Mouse (Mus musculus): ENCODE results near the gene Olfr558.

Olfr558 gene

DNA sequence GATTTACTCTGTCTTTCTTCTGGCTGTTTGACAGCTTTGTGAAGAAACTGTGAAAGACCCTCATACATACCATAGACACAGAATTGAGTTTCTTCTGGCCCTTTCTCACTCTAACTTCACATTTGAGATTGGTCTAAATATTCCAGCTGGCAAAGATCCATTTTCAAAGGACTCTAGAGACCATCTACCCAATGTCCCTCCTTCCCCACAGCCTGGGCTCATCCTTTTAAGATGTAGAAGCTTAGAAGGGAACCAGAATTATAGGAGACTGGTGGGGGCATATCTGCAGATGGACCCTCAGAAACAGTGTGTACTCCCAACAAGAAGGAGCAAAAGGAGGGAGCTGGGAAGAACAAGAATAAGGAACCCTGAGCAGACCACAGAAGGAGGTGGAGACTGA, at the start of gene Olfr558:
Gene Olfr558 (plus strand): TSS at position 301 of the 400 bp plus-strand sequence.
- in situ Hi-C loops (cut with MboI, MseI) = loop anchor here in 1 of 2 experiments (10.0 kb wide), 1 partner anchor 223 kb away; the partner anchor contains the start of gene Olfr572

DNA sequence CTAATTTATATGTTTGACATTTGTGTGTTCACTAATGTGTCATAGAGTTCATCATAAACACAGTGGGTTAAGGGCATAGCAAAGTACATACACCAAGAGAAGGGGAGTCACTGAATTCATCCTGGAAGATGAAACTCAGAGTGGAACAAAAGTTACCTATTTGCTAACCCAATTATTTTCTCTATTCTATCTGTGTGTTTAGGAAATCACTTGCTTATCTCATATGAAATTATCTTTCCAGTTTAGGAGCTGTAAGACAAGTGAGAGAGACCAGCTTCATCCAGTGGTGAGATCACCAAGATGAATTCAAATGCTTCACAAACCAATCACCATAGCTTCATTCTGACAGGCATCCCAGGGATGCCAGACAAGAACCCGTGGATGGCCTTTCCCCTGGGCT, 43.5 kb upstream of the Olfr558 start, which contains the start of gene Olfr555:
Gene Olfr555 (plus strand): TSS at position 301 of the 400 bp plus-strand sequence.
- in situ Hi-C loops (cut with MboI, MseI) = loop anchor here in 1 of 2 experiments (10.0 kb wide), 1 partner anchor 596 kb away; the partner anchor contains the start of gene Usp17ld

DNA sequence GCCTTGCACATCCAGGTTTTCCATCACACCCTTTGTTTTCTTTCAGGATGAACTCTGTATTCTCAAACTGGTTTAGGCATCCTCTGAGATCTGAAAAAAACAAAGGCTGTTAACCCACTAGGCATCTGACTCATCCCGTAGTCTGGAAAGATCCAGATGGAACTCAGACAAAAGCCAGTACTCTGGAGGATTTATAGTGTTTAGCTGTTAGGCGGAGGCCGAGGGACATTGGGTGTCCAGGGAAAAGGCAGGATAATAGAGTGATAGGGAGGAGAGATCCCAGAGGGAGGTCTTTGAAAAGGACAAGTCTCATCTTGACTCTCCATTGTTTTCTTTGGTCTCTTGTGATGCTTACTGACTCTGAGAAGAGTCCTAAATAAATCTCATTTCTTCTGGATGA, 37.4 kb upstream of the Olfr558 start, which contains the start of gene Olfr556:
Gene Olfr556 (plus strand): TSS at position 301 of the 400 bp plus-strand sequence.
- in situ Hi-C loops (cut with MboI, MseI) = loop anchor here in 1 of 2 experiments (10.0 kb wide), 1 partner anchor 260 kb away; the partner anchor contains the start of gene Olfr572

DNA sequence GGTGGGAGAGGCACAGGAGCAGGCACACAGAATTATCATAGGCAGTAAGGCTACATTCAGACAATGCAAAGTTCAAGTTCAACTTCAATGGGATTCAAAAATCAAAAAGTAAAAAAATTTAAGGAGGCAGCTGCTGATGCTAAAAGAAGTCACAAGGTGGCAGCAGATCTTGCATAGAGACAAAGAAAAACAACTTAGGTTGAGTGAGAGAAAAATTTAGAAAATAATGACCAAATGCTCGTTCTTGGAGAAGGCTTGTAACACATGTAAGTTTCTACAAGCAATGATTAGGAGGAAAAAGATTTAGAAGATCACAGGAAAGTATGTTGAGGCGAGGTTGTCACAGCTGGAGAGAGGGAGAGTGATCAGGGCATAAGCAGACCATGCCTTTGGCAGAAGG, 36.6 kb upstream of the Olfr558 start:
- in situ Hi-C loops (cut with MboI, MseI) = loop anchor here in 1 of 2 experiments (10.0 kb wide), 1 partner anchor 259 kb away; the partner anchor contains the start of gene Olfr572

DNA sequence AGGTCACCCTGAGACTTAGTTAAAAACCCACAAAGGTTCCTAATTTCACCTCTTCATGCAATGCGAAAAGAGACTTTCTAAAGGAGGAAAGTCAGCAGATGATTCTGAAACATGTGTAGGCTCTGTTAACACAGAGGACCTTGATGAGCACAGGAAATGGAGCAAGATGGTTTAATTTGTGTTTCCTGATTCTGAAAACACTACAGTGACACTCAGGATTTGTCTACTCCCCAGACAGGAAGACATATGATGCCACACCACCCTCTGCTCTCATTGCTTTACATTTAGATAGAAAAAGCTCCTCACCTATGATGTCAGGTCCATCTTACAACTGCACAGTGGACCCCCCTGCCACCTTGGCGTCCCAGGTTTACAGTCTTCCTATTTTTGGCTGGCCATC, 25.8 kb upstream of the Olfr558 start:
- in situ Hi-C loops (cut with MboI, MseI) = no loop called here

DNA sequence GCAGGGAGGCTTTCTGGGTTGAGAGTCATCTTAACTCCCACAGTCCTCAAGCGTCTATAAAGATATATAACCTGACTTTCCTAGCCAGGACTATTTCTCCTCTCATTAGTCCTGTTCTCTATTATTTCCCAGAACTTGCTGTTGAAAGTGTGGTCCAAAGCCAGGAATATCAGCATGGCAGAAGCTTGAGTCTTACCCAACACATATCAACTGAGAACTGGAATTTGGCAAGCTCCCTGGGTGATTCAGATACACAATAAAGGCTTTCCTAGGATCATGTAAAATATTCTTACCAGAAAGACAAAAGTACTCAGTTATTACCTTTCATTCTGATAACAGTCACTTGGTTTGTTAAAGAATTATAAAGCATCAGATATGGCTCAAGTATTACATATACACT, 20.1 kb upstream of the Olfr558 start:
- in situ Hi-C loops (cut with MboI, MseI) = no loop called here

DNA sequence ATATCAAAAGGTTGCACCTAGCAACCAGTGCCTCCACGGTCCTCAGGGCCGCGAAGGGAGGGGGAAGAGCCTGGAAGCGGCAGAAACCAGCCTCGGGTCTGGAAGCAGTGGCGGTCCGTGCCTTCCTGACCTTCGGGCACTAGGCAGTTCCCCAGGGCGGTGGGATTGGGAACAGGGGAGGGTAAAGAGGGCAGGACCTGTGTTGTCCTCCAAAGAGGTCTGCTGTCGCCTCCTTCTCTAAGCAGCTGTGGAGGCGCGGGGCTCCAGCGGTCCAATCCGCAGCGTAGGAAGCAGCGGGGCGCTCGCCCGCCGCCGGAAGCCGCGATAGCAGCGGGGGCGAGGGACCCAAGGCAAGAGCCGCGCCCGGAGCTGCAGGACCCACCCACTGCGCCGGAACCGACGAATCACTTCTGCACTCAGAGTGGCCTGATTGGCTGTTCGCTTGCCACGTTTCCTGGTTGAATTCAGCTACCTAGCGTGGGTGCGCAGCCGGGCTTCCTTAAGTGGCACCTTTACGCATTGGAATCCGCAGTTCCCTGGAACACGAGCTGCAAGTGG, 15.0 kb upstream of the Olfr558 start, which contains the start of gene Trim68:
Gene Trim68 (minus strand): TSS at position 384 of the 558 bp plus-strand sequence.
- in situ Hi-C loops (cut with MboI, MseI) = no loop called here

DNA sequence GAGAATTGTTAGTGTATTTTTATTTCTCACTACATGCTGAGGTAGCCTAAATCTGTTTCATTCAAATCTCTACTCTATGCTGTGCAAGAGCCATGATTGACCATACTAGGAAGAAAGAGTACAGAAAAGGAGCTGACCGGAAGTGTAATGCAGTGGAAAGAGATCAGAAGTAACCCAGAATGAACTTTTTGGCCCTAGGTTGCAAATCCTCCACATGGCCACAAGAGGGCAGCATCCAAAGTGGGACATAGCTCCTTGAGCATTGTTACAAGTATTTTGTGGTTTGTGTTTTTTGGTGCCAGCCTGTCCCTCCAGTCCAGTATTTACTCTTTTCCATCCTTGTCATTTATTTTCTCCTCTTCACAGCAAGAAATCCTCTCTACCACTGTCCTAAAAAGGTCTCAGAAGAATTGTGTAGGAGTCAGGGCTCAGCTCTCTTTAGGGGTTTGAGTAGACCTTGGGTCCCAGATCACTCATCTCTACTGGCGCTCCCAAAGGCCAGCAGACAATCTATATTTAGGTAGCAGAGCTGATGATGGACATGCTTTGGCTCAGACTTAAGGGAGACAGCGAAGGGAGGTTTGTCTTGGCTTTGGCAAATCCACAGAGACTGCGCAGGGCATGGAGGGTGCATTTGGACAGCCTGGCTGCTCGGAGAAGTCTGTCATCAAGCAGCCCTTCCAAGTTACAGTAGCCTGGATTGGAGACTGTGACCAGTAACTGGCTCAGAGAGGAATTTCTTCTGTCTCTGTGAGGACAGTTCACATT, 6.5 kb upstream of the Olfr558 start, which contains the start of gene Olfr557:
Gene Olfr557 (plus strand): TSS at position 553 of the 768 bp plus-strand sequence.
- in situ Hi-C loops (cut with MboI, MseI) = no loop called here

DNA sequence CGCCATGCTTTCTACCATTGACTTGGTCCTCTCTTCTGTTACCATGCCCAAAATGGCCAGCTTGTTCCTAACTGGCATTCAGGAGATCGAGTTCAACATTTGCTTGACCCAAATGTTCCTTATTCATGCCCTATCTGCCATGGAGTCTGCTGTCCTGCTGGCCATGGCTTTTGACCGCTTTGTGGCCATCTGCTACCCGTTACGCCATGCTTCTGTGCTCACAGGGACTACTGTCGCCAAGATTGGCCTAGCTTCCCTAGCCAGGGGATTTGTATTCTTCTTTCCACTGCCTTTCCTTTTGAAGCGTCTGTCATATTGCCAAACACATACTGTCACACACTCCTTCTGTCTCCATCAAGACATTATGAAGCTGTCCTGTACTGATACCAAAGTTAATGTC, 3.6 kb upstream of the Olfr558 start:
- in situ Hi-C loops (cut with MboI, MseI) = no loop called here

DNA sequence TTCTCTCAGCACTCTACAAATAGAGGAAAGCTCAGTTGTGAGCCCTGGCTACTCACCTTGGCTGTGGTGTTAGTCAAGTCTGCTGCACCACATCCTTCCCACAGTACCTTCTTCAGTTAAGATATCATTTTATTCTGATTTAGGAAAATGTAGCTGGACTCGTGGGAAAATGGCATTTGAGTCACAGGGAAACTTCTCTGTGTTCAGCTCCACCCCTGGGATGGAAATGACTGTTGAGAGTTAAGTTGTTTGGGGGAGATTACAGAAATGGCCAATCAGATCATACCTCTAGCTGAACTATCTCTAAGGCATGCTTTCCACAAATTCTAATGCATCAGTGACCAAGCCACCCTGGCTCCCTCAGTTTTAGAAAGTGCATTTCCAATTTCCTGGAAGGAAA, 17.0 kb downstream of the Olfr558 start, which contains the start of gene Olfr33:
Gene Olfr33 (minus strand): TSS at position 101 of the 400 bp plus-strand sequence.
- in situ Hi-C loops (cut with MboI, MseI) = no loop called here

DNA sequence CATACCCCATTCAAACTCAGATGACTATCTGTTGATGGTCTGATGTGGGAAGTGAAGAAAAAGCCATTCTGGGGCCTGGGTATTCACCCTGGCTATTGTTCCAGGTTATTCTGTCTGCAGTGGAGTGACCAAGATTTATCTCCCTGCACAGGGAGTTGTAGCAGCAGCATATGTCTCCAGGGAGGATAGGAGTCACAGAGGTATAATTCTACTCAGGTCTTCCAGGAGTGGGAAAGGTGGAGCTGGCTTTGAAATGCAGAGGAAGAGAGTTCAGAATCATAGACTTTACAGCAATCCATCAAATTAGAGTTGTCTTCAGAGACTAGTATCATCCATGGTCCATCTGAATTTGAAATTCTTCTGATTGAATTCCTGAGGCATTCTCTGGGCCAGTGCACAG, 25.4 kb downstream of the Olfr558 start, which contains the start of gene Olfr559:
Gene Olfr559 (minus strand): TSS at position 101 of the 400 bp plus-strand sequence.
- in situ Hi-C loops (cut with MboI, MseI) = no loop called here

DNA sequence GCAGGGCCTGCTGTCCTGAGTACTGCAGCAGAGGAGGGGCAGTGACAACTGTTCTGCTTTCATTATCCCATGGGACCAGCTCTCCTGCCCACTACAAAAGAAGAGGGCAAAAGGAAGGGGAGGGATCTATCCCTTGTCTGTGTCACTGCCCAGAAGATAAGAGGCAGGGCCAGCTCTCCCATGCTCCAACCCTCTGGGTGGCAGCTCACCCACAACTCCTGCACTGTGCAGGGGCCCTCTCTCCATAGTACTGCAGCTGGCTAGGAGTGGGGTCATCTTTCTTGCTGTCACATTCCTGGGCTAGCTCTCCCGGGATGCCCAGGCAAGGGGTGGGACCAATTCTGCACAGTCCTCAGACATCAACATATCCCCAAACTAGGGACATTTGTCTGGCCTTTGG, 31.8 kb downstream of the Olfr558 start:
- in situ Hi-C loops (cut with MboI, MseI) = no loop called here

DNA sequence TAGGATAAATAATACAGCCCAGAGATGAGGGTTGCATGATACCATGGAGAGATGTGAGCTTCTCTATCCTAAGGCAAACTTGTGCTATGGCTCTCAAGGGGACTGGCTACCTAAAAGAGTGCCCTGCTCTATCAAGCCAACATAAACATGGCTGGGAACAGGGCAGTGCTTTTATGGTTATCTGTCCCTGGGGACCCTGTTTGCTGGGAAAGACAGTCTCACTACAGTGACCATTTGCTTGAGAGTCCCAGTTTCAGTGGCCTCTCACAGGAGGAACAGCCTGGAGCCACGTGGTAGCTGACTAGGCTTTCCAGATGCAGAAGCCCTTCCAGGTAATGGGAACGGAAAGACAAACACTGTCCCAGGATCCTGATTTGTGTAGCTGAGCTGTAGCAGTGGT, 35.7 kb downstream of the Olfr558 start:
- in situ Hi-C loops (cut with MboI, MseI) = no loop called here

DNA sequence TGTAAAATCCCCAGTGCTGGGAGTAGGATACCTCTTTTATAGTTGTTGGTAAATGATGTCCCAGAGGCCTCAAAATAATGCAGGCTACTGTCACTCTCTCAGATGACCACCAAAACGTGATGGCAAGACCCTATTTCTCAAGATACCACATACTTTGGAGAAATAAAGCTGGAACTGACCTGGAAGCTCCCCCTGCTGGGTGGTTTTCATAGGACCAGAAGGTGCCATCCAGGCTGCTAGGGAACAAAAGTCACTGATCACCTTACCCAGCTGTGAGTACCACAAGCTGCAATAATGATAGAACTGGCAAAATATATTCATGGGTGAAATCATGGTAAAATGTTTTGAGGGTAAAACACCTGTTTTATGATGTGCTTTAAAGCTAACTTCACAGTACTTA, 50.1 kb downstream of the Olfr558 start:
- in situ Hi-C loops (cut with MboI, MseI) = no loop called here

DNA sequence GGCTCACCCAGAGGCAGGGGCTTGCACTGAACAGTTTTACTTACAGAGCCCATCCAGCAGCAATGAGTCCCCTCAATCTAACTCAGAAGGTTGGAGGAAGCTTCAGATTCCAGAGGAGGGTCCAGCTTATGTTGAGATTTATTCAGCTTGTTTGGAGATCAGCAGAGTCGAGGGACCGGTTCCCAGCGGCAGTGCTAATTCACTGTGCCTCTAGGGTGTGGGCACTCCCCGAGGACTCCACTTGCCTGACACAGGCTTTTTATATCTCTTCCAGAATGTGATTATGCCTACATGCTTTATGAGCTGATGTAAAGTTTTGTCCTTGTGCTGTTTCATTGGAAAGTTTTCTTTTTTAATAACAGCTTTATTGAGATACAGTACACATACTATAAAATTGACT, 57.3 kb downstream of the Olfr558 start, which contains the start of the genes Olfr560 and Olfr78:
Gene Olfr560 (minus strand): TSS at position 101 of the 400 bp plus-strand sequence.
Gene Olfr78 (minus strand): TSS at position 206 of the 400 bp plus-strand sequence.
- in situ Hi-C loops (cut with MboI, MseI) = no loop called here
